Mouse (Mus musculus): ENCODE measurements around the gene Tril.

Tril gene

DNA sequence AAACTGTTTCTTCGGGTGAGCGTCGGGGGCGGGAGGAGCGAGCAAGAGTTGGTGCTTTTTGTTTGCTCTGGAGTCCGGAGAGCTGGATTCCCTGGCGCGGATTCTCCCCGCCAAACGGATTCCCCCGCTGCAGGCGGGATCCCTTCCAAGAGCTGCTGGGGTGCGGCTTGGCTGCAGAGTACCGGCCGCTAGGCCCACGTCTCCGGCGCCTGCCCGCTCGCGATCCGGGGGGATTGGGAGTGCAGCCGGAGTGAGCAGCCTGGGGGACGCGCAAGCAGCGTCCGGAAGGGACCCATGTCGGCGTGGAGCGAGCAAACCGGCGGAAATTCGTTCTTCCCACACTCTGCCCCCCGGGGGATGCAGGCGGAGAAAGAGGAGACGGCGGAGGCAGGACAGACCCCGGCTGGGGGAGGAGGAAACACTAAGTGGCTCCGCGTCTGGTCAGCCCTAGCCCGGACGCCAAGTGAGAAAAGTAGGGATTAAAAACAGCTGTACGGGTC is at the start of gene Tril:
TSS of gene Tril (minus strand) at position 345 of the 500 bp plus-strand sequence.
- DNase-seq (ENCODE audit: low spot score) = no peak

DNA sequence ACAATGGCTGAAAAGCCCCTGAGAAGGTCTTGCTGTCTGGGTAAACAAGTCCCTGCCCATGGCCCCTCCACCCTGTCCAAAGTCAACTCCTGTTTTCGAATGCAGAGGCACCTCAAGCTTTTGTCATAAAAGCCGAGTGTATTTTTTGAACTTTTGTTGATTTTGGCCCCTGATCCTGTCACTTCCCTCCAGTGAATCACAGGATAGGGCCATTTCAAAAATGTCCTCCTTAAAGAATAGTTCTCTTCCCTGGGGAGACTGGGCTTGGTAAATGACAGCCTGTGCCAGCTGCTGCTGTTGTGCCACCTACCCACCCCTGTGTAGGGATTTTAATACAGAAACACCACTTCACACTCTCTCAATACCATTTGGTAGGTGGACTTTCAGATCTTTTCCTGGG is 42.4 kb upstream of the Tril start:
- no peak for DNase-seq (ENCODE audit: low spot score)

DNA sequence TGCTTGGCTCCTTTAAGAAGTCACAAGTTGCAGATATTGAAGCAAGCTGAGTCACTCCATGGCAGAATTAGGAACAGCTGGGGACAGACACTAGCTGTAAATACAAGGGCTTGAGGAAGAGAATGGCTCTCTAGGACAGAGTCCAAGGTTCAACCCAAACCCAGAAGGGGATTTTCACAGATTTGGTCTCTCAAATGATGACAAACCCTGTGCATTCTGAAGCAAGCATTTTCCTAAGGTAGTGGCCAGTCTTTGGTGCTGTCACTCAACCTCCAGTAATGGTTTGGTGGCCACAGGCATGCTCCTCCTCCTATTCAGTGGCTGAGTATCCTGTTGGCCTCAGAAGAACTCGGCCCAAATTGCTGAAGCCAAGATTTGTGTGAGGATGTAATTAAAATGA is 38.5 kb upstream of the Tril start:
- no peak for DNase-seq (ENCODE audit: low spot score)

DNA sequence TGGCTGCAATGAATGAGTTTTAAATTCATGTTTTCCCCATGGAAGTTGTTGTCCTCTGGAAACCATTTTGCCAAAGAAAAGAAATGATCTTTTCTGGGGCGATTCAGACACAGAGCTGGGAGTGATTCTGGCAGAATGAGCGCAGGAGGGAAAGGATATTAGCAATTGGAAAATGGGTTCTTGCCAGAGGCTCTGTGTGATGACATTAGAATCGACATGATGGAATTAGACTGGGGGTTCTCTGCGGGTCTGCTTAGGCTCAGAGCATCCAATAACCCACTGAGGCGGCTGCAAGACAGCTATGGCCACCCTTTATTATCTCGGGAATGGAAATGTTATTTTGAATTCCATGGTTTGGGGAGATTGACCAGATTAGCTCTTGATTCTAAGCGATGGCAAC is 37.2 kb upstream of the Tril start:
- no peak for DNase-seq (ENCODE audit: low spot score)

DNA sequence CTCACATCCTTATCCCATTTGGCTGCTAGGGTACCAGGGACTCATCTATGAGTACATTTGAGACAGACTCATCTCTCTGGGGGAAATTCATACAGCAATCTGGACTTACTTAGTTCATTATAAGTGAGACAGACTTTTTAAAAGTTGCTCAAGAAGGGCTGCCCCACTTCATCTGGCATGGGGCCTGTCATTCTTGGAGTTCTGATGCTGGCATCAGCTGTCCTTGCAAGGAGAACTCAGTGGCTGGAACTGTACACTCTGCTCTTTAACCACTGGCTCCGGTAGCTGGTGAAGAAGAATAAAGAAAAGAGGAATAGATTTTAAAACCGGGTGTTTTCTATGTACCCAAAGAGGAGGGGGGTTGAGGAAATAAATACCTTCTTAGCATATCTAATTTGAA is 36.1 kb upstream of the Tril start:
- DNase-seq (ENCODE audit: low spot score) = no peak

DNA sequence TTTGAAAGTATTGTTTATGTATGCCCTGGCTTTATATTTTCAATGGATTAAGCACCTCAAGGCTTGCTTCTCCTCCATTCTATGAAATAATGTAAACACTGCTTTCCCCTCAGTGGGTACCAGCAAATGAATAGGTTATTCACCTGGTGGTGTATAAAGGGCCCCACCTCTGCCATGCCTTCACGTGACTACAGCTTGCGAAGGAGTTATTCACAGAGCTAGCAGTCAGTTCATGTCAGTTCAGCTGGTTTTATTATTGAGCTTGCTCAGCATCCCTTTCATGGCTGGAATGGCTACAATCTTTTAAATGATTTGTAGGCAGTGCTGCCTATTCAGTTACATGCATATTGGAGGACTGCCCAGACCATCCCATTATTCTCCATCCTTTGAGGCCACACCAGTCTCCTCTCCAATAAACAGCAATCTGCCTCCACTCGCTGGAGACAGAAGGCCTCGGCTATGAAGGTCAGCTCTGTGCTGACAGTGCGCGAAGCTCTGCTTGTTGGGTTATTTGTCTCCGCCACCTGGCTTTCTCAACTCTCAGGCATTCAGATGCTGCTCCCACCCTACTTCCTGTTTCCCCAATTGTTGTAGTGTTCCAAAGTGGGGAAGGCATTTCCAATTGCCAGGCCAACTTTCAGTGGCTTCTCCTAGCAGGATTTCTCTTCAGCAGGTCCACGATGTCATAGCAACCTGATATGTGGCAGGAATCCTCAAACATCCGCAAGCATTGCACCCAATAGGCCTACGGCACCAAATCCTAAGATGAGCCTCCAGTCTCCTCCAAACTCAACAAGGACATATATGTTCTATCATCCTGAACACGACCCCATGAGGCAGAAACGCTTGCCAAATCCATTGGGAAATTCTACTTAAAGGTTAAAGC is 34.6 kb upstream of the Tril start:
- DNase-seq (ENCODE audit: low spot score) = no peak

DNA sequence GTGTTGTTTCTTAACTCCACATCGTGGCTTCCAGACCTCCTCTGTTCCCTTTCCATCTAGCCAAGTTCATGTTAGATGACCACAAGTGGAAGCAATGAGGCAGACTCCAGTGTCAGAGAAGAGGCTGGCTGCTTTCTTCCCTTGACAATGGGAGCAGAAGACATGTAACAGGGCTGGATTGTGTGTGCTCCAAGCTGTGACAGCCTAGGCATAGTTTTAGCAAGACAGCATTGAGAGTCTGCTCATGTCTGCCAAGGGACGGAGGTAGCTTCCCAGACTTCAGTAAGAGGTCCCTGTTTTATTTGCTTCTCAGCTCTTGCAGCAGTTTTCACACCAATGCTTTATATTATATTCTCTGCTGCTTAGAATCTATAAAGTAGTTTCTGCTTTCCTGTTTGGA is 33.6 kb upstream of the Tril start:
- DNase-seq (ENCODE audit: low spot score) = no peak

DNA sequence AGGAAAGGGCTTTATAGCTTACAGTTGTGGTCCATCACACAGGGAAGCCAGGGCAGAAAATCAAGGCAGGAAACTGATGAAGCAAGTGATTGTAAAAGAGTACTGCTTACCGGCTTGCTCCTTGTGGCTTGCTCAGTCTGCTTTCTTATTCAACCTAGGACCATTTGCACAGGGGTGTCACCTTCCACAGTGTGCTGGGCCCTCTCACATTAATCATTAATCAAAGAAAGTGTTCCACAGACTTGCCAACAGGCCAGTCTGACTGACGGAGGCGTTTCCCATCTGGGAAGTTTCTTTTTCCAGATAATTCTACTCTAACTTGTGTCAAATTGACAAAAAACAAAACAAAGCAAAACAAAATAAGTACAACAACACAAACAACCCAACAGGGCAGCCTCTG is 32.9 kb upstream of the Tril start:
- DNase-seq (ENCODE audit: low spot score) = no peak

DNA sequence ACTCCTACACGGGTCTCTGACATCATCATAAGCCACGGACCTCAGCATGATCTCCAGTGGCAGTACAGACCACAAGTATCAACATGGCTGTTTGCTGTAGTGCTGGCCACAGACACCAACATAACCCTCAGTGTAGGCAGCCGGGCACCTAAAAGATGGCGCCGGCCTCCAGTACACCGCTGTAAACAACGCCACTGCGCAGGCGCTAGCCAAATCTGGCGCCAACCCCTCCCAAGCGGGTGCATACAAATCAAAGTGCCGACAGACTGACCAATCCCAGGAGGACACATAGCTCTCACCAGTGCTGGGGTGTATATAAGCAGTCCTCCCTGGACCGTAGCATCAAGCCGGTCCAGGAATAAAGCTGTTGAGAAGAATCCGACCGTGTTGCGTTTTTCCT is 24.0 kb upstream of the Tril start:
- DNase-seq (ENCODE audit: low spot score) = no peak

DNA sequence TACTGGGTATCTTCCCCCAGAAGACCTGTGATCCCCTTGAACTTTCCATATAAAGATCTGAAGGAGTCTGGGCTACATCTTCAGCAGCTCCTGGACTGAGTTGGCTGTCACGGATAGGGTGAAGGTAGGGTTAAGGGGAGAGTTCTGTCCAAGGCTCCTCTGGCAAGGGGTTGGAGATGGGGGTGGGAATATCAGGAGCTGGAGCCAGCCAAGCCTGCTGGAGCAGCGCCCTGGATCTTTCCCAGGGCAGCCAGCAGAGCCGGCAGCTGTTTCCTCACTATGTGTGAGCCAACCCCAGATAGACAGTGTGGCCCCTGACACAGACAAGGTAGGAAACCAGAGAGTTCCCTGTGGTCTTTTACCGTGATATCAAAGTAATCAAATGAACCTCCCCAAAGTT is 4.6 kb upstream of the Tril start:
- DNase-seq (ENCODE audit: low spot score) = no peak

DNA sequence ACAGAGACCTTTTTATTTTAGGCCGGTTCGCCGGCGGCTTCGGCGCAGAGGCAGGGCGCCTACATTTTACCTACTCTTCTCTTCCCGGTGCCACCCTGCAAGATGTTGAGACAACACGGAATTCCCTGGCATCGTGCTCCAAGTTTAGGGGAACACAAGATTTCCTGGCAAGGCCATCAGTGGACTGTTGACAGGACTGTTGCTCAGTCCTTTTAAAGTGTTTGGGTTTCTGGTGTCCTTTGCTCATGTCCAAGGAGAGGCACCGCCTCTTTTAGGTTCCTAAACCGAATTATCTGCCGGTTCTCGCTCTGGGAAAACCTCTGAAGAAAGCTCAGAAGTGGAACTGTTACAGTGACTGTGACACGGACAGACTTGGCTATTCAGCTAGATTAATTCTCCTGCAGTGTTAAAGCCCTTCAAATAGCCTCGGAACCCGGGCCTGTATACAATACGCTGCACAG is 441 bp upstream of the Tril start:
- no peak for DNase-seq (ENCODE audit: low spot score)

DNA sequence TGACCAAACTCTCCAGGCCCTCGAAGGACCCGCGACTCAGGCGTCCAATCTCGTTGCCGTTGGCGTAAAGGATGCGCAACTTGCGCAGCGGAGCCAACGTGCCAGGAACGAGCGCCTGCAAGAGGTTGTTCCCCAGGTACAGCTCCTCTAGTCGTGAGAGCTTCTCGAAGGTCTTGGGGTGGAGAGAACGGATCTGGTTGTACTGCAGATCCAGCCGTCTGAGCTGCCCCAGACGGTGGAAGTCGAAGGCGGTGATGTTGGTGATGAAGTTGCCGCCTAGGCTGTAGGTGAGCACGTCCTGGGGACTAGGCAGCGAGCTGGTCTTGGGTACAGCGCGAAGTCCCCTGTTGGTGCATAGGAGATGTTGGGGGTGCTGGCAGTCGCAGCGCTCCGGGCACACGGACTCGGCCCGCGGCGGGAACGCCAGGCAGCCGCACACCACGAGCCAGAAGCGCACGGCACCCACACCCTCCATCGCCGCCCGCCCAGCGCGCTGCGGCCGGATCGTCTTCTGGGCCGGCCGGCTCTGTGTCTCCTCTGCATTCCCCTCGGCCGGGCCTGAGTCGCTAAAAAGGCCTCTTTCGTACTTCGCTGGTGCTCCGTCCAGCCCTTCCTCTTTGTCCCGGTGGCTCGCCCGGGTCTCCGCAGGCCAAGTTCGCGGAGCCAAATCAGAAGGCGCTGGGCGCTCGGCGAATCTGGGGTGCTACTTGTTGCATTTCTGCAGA is 707 bp downstream of the Tril start:
- DNase-seq (ENCODE audit: low spot score) = no peak

DNA sequence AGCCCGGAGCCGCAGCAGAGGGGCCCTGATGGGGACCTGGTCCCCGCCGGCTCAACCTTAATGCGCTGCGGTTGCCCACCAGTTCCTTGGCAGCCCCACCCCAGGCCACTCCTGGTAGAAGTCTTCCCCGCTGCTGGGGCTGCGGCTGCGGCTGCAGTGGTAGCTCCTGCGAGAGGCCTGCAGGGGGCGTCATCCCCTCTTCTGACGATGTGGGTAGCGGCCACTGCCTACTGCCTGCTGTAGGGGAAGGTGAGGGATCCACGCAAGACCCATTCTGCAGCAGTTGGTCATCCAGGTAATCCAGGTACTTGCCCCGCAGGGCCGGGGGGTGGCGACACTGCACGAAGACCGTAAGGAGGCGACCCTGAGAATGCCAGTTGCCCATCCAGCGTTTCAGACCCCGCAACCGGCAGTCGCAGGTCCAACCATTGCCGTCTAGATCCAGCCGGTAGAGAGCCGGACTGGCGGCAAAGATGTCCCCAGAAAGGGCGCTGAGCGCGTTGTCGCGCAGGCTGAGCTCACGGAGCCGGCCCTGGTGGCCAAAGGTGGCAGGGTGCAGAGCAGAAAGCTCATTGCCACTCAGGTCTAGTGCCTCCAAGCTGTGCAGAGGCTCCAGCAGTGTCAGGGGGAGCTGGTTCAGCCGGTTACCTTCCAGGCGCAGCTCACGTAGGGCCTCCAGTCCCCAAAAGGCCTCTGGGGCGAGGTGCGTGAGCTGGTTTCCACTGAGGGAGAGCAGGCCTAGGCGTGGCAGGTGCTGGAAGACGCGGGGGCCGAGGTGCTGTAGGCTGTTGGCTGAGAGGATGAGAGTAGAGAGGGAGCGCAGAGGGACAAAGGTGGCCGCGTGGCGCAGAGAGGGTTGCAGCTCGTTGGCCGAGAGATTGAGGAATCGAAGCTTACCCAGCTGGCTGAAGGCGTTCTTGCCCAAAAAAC is 1.6 kb downstream of the Tril start:
- DNase-seq (ENCODE audit: low spot score) = no peak

DNA sequence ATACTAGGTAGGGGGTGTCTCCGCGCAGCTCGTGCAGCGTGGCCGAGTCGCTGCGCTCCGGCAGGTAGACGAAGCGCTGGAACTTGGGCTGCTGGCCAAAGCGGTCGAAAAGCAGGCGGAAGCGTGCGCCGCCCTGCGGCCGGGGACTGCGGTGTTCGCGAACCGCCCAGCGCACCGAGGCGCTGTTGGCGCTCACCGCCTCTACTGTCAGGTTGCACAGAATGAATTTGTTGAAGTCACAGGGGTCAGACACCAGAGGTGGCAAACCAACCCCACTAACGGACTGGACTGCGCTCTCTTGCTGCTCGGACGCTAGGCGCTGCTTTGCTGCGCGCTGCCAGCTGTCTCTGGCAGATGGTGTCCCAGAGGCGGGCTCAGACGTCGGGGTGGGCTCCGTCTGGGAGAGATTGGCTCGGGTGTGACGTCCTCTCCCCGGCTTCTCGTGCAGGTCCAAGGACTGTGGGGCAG is 2.3 kb downstream of the Tril start:
- DNase-seq (ENCODE audit: low spot score) = no peak

DNA sequence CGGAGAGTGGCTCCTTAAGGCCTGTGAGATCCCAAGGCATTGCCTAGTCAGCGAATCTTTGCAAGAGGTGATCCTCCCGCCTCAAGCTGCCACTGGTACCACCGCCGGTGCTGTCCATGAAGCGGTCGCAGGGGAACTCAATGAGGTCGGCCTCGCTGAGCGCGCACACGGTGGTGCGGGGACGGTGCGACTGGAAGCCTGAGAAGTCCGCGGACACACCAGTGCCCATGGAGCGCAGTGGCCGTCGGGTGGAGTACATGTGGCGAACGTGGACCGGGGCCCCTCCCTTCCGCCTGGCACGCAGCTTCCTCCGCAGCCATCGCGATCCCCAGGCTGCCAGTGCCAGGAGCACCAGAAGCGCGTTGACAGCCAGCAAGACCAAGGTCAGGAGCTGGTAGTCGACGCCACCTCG is 2.9 kb downstream of the Tril start:
- DNase-seq (ENCODE audit: low spot score) = no peak

DNA sequence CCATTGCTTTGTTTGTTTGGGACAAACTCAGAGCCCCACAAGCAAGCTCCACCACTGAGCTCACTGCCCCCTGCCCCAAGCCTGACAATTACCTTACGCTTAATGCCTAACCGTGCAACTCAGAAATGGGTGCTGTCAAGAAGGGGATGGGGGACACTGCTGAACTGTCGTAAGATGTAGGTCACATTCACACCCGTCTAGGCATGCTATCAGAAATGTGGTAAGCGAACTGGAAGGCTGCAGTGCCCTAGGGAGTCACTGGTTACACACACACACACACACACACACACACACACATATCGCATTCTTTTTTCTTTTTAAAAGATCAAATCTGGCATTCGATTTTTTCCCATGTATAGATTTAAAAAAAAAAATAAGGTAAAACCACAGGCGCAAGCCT is 4.0 kb downstream of the Tril start:
- DNase-seq (ENCODE audit: low spot score) = no peak

DNA sequence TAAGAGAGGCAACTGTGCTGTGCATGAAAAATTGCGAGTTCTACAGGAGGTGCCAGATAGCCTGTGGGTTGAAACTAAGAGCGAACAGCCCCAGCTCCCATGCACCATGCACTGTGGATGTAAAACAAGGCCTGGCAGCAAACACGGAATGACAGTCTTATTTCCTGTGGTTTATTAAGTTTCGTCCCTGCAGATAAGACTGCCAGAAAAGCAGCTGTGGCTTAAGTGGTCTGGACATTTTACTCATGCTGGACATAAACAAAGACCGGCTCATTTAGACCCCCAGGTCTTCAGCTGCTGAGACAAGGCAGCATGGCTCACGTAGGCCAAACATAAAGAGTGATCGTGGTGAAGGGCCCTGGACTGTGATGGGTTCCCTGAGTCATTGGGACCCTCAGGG is 4.9 kb downstream of the Tril start:
- DNase-seq (ENCODE audit: low spot score) = no peak

DNA sequence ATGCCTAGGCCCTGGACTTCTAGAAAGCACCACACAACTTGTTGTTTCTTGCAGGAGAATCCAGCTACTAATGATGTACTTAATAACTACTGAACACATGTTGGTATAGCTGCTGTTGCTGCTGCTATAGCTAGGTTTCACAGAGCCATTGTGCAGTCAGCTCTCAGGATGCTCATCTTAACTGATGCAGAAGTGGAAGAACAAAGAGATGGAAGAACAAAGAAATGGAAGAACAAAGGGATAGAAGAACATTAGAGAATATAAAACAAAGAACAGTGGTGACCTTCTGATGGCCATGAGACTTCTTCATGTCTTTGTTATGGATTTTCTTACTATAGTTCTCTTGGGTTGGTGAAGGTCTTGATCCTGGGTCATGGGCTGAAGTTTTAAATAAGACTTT is 6.4 kb downstream of the Tril start:
- no peak for DNase-seq (ENCODE audit: low spot score)

DNA sequence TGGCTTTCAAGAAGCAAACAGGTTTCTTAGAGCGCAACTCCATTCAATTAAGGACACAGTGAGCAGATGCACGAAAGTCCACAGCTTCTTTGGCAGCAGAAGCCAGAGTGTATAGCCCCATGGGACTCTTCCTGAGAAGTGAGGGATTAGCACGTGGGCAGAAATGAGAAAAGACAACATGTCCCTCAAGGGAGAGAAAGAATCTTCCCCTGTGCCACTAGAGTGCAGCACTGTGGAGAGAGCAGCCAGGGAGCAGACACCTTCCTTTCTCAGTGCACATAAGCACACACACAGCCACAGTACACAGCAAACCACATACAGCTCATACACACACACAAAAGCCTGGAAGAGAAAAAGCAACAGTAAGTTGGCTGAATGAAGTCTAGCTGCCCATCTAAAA is 8.4 kb downstream of the Tril start:
- DNase-seq (ENCODE audit: low spot score) = no peak

DNA sequence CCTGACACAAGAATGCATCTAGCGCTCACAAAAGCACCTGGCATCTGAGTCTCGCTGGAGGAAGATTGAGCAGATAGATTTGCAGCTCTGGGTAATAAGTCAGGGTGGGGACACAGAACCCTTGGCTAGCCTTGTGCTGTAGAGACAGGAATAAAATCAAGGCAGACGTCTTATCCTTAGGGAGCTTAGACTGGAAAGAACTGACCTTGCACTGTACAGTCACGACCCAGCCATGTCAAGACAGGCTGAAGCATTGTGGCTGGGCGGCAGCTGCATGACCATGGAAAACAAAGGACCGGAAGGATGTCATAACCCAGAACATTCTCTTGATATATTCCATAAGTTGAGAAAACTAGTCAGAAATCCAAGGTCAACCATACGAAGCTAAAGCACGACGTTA is 11.8 kb downstream of the Tril start:
- DNase-seq (ENCODE audit: low spot score) = no peak

DNA sequence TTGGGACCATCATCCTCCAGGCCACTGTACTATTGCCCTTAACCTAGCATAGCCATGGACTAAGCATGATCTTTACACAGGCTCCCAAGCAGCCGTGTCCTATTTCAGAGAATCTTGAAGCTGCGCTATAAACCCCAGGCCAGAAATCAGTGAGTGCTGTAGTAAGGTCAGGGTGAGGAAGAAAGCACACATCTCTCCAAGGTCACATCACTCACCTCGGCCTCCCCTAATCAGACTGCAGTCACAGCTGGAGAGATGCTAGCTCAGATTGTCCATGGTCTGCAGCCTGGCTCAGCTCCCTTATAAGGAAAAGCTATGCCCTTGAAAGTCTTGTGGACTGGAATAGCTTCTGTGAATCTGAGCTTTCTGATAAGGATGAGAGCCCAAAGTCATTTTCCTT is 13.4 kb downstream of the Tril start:
- DNase-seq (ENCODE audit: low spot score) = no peak

DNA sequence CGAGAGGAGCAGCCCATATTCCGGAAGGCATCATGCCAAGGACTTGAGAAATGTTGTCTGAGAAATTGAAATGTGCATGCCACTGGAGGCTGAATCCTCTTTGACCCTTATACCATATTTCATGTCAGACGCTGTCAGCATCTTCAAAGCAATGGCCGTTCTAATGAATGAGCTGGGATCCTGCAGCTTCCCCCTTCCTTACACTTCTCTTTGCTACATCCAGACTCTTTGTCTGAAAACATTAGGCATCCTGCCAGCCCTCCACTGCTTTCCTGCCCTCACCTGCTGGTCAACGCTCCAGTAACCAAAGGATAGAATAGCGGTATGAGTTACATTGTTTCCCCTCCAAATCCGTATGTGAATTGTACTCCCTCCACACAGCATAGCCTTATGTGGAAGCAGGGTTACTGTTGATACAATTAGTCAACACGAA is 14.0 kb downstream of the Tril start:
- DNase-seq (ENCODE audit: low spot score) = no peak

Data from T-cell, adult 2 months (primary cell).